Mouse (Mus musculus) kidney, postnatal 10 days (tissue): Measurements from ENCODE around the gene Dlx3.

Source experiments
- DNase-seq: peaks from one replicate; pipeline ENCODE4 v3.0.0; 2021; ENCODE audit warnings: mixed read lengths

Gene Dlx3

GRCm38 (mm10) chr11:95119990-95120632, at the start of gene Dlx3:
TSS of gene Dlx3 (plus strand) at chr11:95120119.
- peak; percentile 70 for DNase-seq

DNA sequence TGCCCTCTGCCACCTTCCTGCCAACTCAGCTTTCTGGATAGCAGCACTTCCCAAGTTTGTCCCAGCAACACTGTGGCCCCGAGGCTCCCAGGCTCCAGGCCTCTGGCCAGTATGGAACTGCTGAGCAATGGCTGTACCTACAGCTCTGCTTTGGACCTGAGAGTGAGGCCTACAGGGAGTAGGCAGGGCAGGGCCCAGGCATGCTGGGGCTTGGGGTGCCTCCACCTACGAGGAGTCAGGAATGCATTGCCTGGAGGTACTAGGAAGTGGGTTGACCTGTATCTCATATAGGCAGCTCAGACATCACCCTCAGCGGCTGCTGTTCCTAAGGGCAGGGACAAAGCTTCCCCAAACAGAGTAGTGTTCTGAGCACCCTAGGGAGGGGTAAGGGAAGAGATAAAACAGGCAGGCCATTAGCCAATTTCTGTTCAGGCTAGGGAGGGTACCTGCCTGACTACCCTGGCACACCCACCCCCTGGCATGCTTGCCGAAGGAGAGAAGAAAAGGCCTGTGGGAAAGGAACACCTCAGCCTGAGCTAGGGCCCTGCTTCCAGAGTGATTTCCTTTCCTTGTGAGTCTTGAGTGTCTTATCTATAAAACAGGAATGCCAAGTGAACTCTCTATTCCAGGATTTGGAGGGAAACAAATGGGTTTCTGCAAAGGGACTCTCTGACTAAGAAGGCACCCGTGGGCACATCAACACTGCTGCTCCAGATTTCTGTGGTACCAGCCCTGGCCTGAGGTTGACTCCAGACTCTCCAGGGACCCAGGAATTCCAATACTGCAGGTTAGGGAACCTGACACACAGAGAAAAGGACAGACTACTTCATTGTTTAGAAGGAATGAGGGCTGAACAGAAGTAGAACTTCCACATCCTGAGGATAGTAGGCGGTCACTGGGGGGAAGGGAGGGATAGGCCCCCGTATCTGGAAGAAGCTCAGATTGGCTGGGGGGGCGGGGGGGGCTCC, 49.5 kb upstream of the Dlx3 start:
- no peak for DNase-seq

DNA sequence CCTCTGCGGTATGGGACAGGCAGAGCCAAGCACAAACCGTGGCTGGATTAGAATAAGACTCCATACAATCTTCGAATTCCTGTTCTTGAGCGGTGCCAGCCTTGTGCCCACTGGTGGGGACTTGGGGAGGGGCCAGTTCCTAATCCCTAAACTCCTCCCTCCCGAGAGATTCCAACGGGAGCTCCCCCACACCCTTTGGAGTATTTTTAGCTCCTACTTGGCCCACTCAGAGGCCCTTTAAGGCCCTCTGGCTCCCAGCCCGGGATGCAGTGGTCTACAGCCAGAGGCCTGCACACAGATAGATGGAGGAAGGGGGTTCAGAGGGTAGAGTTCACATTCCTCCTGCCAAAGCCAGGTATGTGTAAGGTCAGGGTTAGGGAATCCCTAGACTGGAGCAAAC, 48.7 kb upstream of the Dlx3 start:
- DNase-seq, result peak; percentile 80

- DNase-seq, result no peak
These were observed 47.8 kb upstream of the Dlx3 start for GRCm38 (mm10) chr11:95072136-95072535.

GRCm38 (mm10) chr11:95072804-95073203, 47.1 kb upstream of the Dlx3 start:
- DNase-seq, result peak; percentile 48

DNA sequence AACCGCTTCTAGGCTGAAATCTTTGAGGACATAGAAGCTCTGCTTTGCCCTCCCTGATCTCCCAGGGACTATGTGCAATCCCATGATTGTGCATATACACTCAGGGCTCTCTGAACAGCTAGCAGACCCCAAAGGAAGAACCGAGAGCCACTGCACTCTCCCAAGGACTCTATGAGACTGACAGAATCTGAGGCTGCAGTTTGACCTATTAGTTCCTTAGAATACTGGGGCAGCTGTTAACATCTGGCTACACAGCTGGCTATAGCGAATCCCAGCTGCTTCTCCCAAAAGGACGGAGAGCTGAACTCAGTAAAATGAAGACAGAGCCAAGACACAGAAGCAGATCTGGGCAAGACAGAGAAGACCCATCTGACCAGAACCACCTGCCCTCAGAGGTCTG, 46.1 kb upstream of the Dlx3 start:
- DNase-seq, result peak; percentile 74

DNA sequence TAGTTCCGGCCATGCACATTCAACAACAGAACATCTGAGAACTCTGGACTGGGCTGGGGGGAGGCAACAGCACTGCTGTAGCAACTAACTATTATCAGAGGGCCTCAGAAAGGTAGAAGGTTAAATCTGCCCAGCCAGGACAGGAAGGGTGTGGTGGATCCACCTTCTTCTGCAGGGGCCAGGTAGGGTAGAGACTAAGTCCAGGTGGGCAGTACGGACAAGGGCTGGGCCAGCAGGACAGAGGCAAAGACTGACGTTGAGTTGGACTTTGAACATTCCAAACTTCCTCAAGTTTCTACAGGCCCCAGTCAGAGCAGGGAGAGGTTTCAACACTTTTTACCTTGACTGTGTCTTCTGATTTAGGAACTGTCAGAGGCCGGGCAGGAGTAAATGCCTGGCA, 45.2 kb upstream of the Dlx3 start:
- peak; percentile 28 for DNase-seq

GRCm38 (mm10) chr11:95075197-95076040, 44.5 kb upstream of the Dlx3 start:
- DNase-seq, result peak; percentile 63

GRCm38 (mm10) chr11:95076041-95076535, 43.8 kb upstream of the Dlx3 start:
- peak; percentile 81 for DNase-seq

- peak; percentile 90 for DNase-seq
These were observed 43.3 kb upstream of the Dlx3 start, which contains the start of gene Itga3 for GRCm38 (mm10) chr11:95076536-95077111. TSS of gene Itga3 (minus strand) at chr11:95076801.

GRCm38 (mm10) chr11:95077956-95078355, 42.0 kb upstream of the Dlx3 start:
- DNase-seq, result no peak

DNA sequence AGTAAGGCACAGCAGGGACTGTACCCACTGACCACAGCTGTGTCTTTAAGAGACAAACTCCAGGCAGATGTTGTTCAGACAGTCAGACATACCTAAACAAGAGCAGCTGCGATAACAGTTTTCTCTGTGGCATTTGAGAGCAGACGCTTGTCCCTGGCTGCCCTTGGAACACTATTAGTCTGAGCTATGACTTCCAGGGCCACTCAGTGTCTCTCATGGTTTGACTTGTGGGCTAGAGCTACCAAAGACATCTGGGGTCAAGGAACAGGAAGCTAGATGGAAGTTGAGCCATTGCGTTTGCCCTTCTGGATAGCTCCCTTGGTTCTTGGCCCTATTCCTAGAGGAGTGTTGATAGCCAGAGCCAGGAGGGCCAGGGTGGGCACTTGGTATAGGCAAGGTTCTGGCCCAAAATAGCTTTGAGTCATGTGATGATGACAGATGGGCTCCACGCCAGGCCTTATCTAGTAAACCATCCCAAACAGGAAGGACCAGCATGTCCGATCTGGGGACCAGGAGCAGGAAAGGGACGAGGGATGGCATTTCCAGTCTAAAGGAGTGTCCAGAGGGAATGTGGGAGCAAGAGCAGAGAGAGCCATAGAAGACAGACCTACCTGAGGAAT, 40.6 kb upstream of the Dlx3 start:
- peak; percentile 81 for DNase-seq

DNA sequence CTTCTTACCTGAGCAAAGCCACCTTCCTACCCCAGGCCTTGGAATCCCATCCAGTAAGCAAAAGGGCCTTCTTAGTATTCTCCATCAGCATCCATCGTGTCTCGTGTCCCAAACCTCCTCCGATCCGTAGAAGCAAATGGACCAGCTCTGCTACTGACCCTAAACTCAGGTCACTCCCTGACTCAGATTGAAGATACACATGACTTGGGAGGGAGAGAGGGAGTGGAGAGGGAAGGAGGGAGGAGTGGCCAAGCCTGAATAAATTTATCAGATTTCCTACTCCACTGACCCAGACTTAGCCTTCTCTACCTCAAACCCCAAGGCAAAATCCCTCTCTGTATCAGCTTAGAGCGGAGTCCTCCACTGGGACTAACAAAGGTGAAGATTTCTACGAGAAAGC, 39.1 kb upstream of the Dlx3 start:
- no peak for DNase-seq

DNA sequence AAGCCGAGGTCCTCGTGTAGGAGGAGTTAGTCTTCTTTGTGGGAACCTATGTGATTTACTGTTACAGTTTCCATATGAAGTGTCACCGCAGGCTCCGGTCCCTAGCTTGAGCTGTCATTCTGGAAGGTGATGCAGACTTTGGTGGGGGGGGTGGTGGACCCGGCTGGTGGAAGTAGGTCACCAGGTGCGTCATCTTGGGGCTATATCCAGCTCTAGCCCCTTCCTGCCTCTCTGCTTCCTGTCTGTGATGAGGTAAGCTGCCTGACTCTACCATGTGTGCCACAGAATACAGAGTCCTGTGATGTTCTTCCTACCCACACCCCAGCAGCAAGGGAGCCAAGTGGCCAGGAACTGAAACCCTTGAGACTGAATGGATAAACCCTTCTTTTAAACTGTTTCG, 37.0 kb upstream of the Dlx3 start:
- no peak for DNase-seq

DNA sequence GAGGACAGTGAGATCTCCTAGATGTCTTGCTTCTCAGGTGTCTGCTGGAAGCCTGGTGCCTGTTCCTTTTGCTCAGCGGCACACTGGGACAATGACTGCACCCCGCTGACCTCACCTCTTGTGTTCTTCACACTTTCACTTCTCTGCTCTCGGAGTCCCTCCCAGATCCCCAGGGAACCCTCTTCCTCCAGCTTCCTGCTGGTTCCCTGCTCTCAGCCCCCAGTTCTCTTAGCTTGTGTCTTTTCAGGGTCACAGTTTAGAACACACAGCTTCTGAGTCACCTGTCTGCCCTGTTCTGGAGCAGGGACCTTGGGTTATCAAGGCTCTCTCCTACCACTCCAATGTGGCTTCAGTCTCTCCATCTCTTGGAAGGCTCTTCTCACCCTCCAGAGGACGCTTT, 35.7 kb upstream of the Dlx3 start:
- peak; percentile 22 for DNase-seq

DNA sequence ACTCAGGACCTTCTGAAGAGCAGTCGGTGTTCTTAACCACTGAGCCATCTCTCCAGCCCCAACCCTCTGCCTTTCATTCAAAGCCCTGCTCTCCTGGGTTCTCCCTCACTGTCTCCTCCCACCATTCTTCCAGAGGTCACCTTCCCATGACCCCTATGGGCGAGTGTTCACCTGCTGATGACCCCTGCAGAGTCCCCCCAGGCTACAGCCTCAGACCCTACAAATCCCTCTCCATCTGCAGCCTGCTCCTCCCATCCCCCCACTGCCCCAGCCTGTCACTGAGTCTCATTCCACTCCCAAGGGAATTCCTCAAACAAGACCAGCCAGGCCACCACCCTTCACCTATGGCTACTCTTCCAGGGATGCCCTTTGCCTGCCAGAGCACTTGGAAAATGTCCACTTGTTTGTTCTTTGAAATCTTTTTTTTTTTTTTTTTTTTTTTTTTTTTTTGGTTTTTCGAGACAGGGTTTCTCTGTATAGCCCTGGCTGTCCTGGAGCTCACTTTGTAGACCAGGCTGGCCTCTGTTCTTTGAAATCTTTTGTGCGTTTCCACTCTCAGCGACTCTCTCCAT, 35.0 kb upstream of the Dlx3 start:
- DNase-seq, result no peak

GRCm38 (mm10) chr11:95085710-95086109, 34.2 kb upstream of the Dlx3 start:
- no peak for DNase-seq

DNA sequence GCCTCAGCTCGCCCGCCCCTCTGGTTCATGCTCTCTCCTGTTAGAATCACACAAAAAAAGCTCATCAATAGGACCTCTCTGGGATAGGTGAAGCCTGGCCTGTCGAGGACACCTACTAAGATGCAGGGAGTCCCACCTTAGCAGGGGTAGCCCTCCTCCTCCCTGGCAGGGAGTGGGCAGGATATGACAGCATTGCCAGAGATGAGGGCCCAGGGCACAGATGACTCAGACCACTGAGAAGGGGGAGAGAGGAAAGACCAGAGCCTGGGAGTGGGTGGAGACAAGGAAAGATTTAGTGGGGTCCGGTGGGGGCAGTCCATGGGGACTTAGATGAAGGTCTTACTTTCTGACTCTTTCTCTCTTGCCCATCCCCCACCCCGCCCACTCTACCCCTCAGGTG, 33.7 kb upstream of the Dlx3 start:
- DNase-seq, result no peak

DNA sequence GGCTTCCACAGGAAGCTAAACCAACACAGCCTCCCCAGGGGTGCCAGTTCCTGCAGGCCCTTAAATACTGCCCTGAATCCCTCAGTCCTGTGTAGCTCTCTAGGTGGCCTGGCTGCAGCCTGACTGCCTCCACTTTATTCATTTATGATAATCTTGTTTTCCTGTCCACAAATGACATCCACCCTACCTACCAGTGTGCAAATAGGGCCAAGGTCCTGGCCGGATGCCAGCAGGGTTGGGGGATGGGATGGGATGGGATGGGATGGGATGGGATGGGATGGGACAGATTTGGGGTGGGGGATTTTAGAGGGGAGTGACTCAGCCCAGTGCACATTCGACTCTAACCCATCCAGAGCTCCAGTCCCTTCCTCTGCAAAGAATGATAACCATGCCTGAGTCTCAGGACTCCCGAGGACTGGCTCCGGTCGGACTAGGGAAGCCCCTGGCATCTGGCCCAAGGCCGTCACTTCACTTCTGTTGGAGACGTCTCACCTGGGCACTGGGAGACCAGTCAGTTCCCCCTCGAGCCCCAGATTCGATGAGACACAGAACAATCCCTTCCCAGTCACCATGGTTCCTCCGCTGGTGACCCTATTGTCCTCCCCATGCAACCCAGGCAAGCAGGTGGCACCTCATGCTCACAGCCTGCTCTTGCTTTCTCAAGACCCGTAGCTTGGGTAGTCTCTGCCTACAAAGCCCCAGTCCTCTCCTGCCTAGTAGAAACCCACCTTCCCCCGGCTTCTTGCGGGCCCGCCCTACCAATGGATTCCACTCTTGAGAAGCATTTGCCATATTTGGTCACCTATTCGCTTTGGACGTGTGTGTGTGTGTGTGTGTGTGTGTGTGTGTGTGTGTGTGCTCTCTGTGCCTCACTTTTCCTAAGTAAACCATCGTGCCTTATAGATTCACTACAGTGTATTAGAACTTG, 32.4 kb upstream of the Dlx3 start:
- DNase-seq, result peak; percentile 67

- DNase-seq, result no peak
These were observed 31.6 kb upstream of the Dlx3 start for GRCm38 (mm10) chr11:95088286-95088685.
